Mouse (Mus musculus): ENCODE measurements around the gene Cdc26.

GRCm38 (mm10) chr4:62430678-62431077 is 22.2 kb upstream of the Cdc26 start:
- TF ChIP-seq CTCF (IDR thresholded peaks at IDR 0.05; ENCODE audit: borderline replicate concordance, control insufficient read depth, extremely low read depth, insufficient read depth, low read length, poor library complexity) (no peak), POLR2A (IDR thresholded peaks at IDR 0.05; ENCODE audit: control insufficient read depth, extremely low read depth, insufficient read depth, low read length, poor library complexity) (no peak)

Measured in thymus, adult 2 months (tissue).